Mouse (Mus musculus) naive thymus-derived CD4-positive, alpha-beta T cell, adult 2 months (primary cell): ENCODE data around the gene Plekhh3.
"Not testable (repeated sequence)": the region's sequence is repeated elsewhere in the genome, so short reads cannot be mapped to it uniquely, and the experiment has no call there.

Experiments used
- DNase-seq: peaks from one replicate; pipeline ENCODE4 v3.0.0-alpha.2; 2011; ENCODE audit warnings: low read depth

Gene Plekhh3

GRCm38 (mm10) chr11:101170354-101170810, 769 bp downstream of the Plekhh3 start, which contains the start of gene Cntnap1:
TSS of gene Cntnap1 (plus strand) at chr11:101170523.
- DNase-seq = peak; percentile 45

GRCm38 (mm10) chr11:101169301-101170107, 1.6 kb downstream of the Plekhh3 start:
- peak; percentile 16 for DNase-seq

- no peak for DNase-seq
Observed at GRCm38 (mm10) chr11:101168301-101168980, 2.7 kb downstream of the Plekhh3 start.

GRCm38 (mm10) chr11:101167963-101168300, 3.2 kb downstream of the Plekhh3 start:
- no peak for DNase-seq

- no peak for DNase-seq
Observed at GRCm38 (mm10) chr11:101167211-101167962, 3.8 kb downstream of the Plekhh3 start.

- no peak for DNase-seq
Observed at GRCm38 (mm10) chr11:101166357-101166756, 4.8 kb downstream of the Plekhh3 start.

- peak; percentile 50 for DNase-seq
Observed at GRCm38 (mm10) chr11:101164677-101165580, 6.2 kb downstream of the Plekhh3 start.

GRCm38 (mm10) chr11:101164351-101164665, 6.8 kb downstream of the Plekhh3 start:
- DNase-seq = no peak

GRCm38 (mm10) chr11:101163476-101164350, 7.4 kb downstream of the Plekhh3 start:
- peak; percentile 18 for DNase-seq

- no peak for DNase-seq
Observed at GRCm38 (mm10) chr11:101162772-101163171, 8.4 kb downstream of the Plekhh3 start.

GRCm38 (mm10) chr11:101162301-101162700, 8.8 kb downstream of the Plekhh3 start:
- DNase-seq = no peak

GRCm38 (mm10) chr11:101161551-101161950, 9.6 kb downstream of the Plekhh3 start:
- DNase-seq = no peak

GRCm38 (mm10) chr11:101160981-101161505, 10.1 kb downstream of the Plekhh3 start:
- not testable (repeated sequence) for DNase-seq

- DNase-seq = not testable (repeated sequence)
Observed at GRCm38 (mm10) chr11:101160151-101160550, 11.0 kb downstream of the Plekhh3 start.

GRCm38 (mm10) chr11:101155728-101156371, 15.3 kb downstream of the Plekhh3 start, which contains the start of gene Tubg2:
TSS of gene Tubg2 (plus strand) at chr11:101155907.
- peak; percentile 76 for DNase-seq

- no peak for DNase-seq
Observed at GRCm38 (mm10) chr11:101155151-101155550, 16.0 kb downstream of the Plekhh3 start.

GRCm38 (mm10) chr11:101154648-101155047, 16.5 kb downstream of the Plekhh3 start:
- no peak for DNase-seq

GRCm38 (mm10) chr11:101152825-101153224, 18.3 kb downstream of the Plekhh3 start:
- DNase-seq = no peak

GRCm38 (mm10) chr11:101151063-101151462, 20.1 kb downstream of the Plekhh3 start:
- DNase-seq = no peak
